Mouse (Mus musculus) liver, adult 2 months (tissue): ENCODE measurements around the gene Iqcg.

Experiments
- CTCF ChIP-seq: fragments of 200-500 bp; IDR thresholded peaks from 2 replicates; pipeline ENCODE4 v1.5.1; 2011; ENCODE audit warnings: low read depth, low read length, control low read depth
- POLR2A ChIP-seq: fragments of 200-500 bp; IDR thresholded peaks from 2 replicates; pipeline ENCODE4 v1.6.1; 2011; ENCODE audit warnings: low read length, control low read depth; ENCODE audit not compliant: insufficient read depth; ENCODE audit errors: extremely low read depth

GRCm38 (mm10) chr16:33015986-33016385 is 40.0 kb downstream of the Iqcg start:
- TF ChIP-seq CTCF: no peak
- no peak for TF ChIP-seq POLR2A
